Mouse (Mus musculus): ENCODE measurements around the gene Echdc2.

Gene Echdc2

GRCm38 (mm10) chr4:108196277-108196855 is 31.1 kb downstream of the Echdc2 start:
- no peak for DNase-seq (ENCODE audit: extremely low read depth, insufficient read length, low spot score)

GRCm38 (mm10) chr4:108199236-108199635 is 34.0 kb downstream of the Echdc2 start:
- DNase-seq (ENCODE audit: extremely low read depth, insufficient read length, low spot score) = no peak

GRCm38 (mm10) chr4:108204629-108205028 is 39.4 kb downstream of the Echdc2 start:
- no peak for DNase-seq (ENCODE audit: extremely low read depth, insufficient read length, low spot score)

GRCm38 (mm10) chr4:108213023-108213422 is 47.8 kb downstream of the Echdc2 start:
- DNase-seq (ENCODE audit: extremely low read depth, insufficient read length, low spot score) = no peak

- no peak for DNase-seq (ENCODE audit: extremely low read depth, insufficient read length, low spot score)
These were observed 52.3 kb downstream of the Echdc2 start, which contains the start of gene Zyg11a for GRCm38 (mm10) chr4:108217332-108218179. TSS of gene Zyg11a (minus strand) at chr4:108218048.

- no peak for DNase-seq (ENCODE audit: extremely low read depth, insufficient read length, low spot score)
These were observed 53.8 kb downstream of the Echdc2 start for GRCm38 (mm10) chr4:108219019-108219418.

- DNase-seq (ENCODE audit: extremely low read depth, insufficient read length, low spot score) = no peak
These were observed 57.3 kb downstream of the Echdc2 start for GRCm38 (mm10) chr4:108222507-108222906.

- no peak for DNase-seq (ENCODE audit: extremely low read depth, insufficient read length, low spot score)
These were observed 60.2 kb downstream of the Echdc2 start for GRCm38 (mm10) chr4:108225341-108225872.

All from 3134 (cell line).